Mouse (Mus musculus) layer of hippocampus, postnatal 14 days (tissue): ENCODE data around the gene Phactr1. TPM values are rescaled to one million over a fixed set of nuclear protein-coding genes. Genes with fewer than 3 reads are reported as not detected.

Experiments used
- DNase-seq, 2 experiments: peaks; one replicate each; pipeline ENCODE4 v3.0.0; 2021 to 2022; ENCODE audit warnings: low spot score in 2 of 2, mixed read lengths in 1 of 2
- total RNA-seq, 2 experiments: library from RNA; stranded (reverse); gene quantifications; 2 replicates each; pipeline ENCODE4 v1.2.3; 2021

The Phactr1 gene
- total RNA-seq, 2 experiments from 2014 or later = 276 to 284 TPM

GRCm38 (mm10) chr13:42958867-42959266 is 278.4 kb downstream of the Phactr1 start:
- DNase-seq = no peak

GRCm38 (mm10) chr13:42961561-42961960 is 281.1 kb downstream of the Phactr1 start:
- no peak for DNase-seq

- DNase-seq = no peak
These were observed 288.1 kb downstream of the Phactr1 start for GRCm38 (mm10) chr13:42968537-42968936.

GRCm38 (mm10) chr13:42973561-42973960 is 293.1 kb downstream of the Phactr1 start:
- no peak for DNase-seq

- DNase-seq = no peak
These were observed 293.5 kb downstream of the Phactr1 start for GRCm38 (mm10) chr13:42973961-42974360.

- DNase-seq = no peak
These were observed 294.1 kb downstream of the Phactr1 start for GRCm38 (mm10) chr13:42974506-42974905.

GRCm38 (mm10) chr13:42976144-42976543 is 295.7 kb downstream of the Phactr1 start:
- no peak for DNase-seq

GRCm38 (mm10) chr13:42976967-42977366 is 296.5 kb downstream of the Phactr1 start:
- no peak for DNase-seq

- no peak for DNase-seq
These were observed 300.2 kb downstream of the Phactr1 start for GRCm38 (mm10) chr13:42980581-42980980.

GRCm38 (mm10) chr13:42982646-42983045 is 302.2 kb downstream of the Phactr1 start:
- DNase-seq = no peak

GRCm38 (mm10) chr13:42985806-42986205 is 305.4 kb downstream of the Phactr1 start:
- no peak for DNase-seq

- peak; percentile 42 to 77 for DNase-seq
These were observed 307.6 kb downstream of the Phactr1 start for GRCm38 (mm10) chr13:42987931-42988579.

GRCm38 (mm10) chr13:42989481-42989880 is 309.1 kb downstream of the Phactr1 start:
- no peak for DNase-seq

GRCm38 (mm10) chr13:42990051-42990450 is 309.6 kb downstream of the Phactr1 start:
- no peak for DNase-seq

GRCm38 (mm10) chr13:42990493-42991111 is 310.2 kb downstream of the Phactr1 start:
- DNase-seq = no peak

GRCm38 (mm10) chr13:42991164-42991563 is 310.7 kb downstream of the Phactr1 start:
- DNase-seq = no peak

GRCm38 (mm10) chr13:42992306-42992705 is 311.9 kb downstream of the Phactr1 start:
- peak in 1 of 2 experiments; percentile 70 for DNase-seq

- no peak for DNase-seq
These were observed 313.9 kb downstream of the Phactr1 start for GRCm38 (mm10) chr13:42994276-42994675.

- no peak for DNase-seq
These were observed 315.8 kb downstream of the Phactr1 start for GRCm38 (mm10) chr13:42996188-42996587.

- DNase-seq = no peak
These were observed 318.9 kb downstream of the Phactr1 start for GRCm38 (mm10) chr13:42999287-42999686.

- no peak for DNase-seq
These were observed 324.7 kb downstream of the Phactr1 start for GRCm38 (mm10) chr13:43005131-43005579.

- DNase-seq = no peak
These were observed 328.0 kb downstream of the Phactr1 start for GRCm38 (mm10) chr13:43008466-43008865.

GRCm38 (mm10) chr13:43009596-43009995 is 329.2 kb downstream of the Phactr1 start:
- no peak for DNase-seq
